Mouse (Mus musculus): ENCODE measurements at regions not wholly inside any gene's neighbourhood (a gene's known extent, or its start where the extent isn't known, plus 50 kb on each side); places are given as distances from the start of the nearest gene placed in this dataset.

DNA sequence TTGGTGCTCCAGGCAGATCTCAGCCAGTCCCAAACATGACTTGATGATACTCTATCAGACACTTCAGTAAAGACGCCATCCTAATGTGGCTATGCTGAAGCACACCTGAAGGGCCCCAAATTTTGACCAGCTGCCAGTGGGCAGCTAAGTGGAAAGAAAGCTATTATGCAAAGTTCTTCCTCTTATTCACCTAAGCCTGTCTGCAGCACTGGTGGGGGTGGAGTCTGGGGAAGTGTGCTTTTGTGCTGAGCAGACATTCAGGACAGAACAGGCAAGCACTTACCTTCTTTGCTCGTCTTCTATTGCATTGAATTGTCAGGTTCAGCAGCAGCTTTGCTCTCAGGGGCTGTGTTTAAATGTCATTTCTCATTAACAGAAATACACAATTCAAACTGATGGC is 200.7 kb downstream of the Pla2g4a start:
- TF ChIP-seq CTCF (IDR thresholded peaks at IDR 0.05; ENCODE audit: borderline replicate concordance, extremely low read depth, insufficient read depth, insufficient read length) (no peak), POLR2A (IDR thresholded peaks at IDR 0.05; ENCODE audit: borderline replicate concordance, extremely low read depth, insufficient read depth, insufficient read length, poor library complexity, severe bottlenecking) (no peak)
